Mouse (Mus musculus): ENCODE measurements around the gene Atp1b2.
A peak's percentile ranks its signal among the peaks of the same experiment; 100 is the strongest.
"Not testable (repeated sequence)": the region's sequence is repeated elsewhere in the genome, so short reads cannot be mapped to it uniquely, and the experiment has no call there.

The Atp1b2 gene

GRCm38 (mm10) chr11:69605726-69606490 lies at the start of gene Atp1b2:
Gene Atp1b2 (minus strand): TSS chr11:69605942.
- DNase-seq (ENCODE audit: low read depth, low spot score): peak; percentile 86

- no peak for DNase-seq (ENCODE audit: low read depth, low spot score)
These were observed 49.0 kb upstream of the Atp1b2 start for GRCm38 (mm10) chr11:69654760-69655159.

DNA sequence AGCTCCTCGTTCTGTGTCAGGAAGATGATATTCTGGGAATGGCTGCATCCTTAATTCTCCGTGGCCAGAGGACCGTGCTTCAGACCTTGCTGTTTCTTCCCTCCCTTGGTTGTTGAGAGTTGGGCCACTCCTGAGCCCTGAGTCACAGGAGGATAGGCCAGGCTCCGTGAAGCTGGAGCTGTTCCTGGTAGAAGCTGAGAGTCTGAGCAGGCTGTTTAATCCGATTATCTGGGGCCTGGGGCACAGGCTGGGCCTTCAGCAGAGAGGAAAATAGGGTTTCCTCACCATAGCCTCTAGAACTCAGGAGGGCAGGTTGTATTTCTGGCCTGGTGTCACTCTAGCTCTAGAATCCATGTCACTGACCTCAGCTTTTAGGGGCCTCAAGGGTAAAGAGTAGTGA lies 47.7 kb upstream of the Atp1b2 start:
- no peak for DNase-seq (ENCODE audit: low read depth, low spot score)

GRCm38 (mm10) chr11:69645860-69646259 lies 40.1 kb upstream of the Atp1b2 start:
- DNase-seq (ENCODE audit: low read depth, low spot score): no peak

DNA sequence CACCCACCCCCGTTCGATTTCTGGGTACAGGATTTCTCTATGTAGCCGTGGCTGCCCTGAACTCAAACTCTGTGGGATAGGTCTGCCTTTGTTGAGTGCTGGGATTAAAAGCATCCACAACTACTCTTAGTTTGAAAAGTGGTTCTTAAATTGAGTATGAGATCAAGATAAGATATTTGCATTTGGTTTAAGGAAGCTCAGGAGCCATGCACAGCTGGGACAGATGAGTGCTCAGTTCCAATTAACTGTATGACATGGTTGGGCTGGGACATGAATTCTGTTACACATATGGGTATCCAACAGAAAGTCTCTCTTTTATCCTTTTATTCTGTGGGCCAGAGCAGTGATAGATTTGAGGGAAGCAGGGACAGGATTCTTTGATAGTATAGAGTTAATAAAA lies 29.7 kb upstream of the Atp1b2 start:
- no peak for DNase-seq (ENCODE audit: low read depth, low spot score)

- no peak for DNase-seq (ENCODE audit: low read depth, low spot score)
These were observed 27.6 kb upstream of the Atp1b2 start for GRCm38 (mm10) chr11:69633128-69633866.

DNA sequence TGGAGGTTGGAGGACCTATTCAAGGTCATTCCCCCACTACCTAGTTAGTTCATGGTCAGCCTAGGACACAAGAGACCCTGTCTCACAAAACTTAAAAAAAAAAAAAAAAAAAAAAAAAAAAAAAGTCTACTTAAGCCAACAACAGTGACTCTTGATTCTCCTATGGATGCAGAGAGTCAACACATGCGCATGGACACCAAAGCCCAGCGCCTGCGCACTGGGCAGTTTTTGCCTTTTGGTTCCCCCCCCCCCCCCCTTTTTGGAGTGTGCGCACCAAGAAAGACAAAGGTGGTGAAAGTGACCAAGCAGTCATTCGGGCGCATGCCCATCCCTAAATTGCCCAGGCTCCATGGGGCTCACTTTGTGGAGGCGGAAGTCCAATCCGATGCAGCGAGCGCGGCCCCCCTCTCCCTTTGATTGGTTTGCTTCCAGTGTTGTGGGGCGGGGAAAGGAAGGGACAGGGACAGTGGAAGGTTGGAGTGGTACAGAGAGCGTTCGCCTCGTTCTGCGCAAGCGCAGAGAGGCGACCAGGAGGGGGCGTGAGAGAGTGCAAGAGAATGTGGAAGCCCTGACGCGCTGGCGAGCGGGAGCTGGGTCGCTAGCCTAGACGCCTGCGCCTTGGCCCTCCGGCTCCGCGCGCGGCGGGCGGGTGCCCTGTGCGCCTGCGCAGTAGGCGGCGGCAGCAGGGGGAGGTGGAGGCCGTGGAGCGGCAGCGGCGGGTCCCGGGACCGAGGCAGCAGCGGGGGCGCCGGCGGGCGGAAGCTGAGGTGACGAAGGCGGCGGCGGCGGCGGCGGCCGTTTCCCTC lies 26.7 kb upstream of the Atp1b2 start, which contains the start of gene Fxr2:
Gene Fxr2, plus strand, starts transcription at position 707 of the 806 bp plus-strand sequence.
- DNase-seq (ENCODE audit: low read depth, low spot score): peak; percentile 100

DNA sequence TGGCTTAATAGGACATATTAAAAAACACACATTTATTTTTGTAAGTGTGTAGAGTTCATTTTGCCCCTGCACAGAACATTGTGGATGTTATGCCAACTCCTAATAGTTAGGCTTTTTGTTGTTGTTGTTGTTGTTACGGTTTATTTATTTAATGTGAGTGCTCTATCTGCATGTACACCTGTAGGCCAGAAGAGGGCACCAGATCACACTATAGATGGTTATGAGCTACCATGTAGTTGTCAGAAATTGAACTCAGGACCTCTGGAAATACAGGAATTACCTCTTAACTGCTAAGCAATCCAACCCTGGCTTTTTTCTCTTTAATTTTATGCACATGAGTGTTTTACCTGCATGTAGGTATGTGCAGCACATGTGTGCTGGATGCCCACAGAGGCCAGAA lies 24.1 kb upstream of the Atp1b2 start:
- no peak for DNase-seq (ENCODE audit: low read depth, low spot score)

DNA sequence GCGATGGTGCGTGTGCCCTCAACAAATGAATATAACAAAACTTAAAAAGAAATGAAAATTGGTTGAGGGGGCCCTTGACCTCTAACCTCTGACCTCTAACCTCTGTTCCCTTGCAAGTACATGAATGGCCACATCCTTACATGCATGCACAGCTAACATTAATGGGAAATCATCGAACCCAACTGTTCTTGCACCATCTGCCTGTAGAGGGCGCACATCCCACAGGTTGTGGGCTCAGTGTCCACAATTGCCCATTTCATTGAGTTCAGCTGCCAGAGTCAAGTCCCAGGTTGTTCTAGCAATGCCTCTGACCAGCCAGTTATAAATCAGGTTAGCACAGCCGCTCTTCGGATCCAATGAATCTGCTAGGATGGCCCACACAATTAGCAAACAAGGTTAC lies 22.5 kb upstream of the Atp1b2 start:
- no peak for DNase-seq (ENCODE audit: low read depth, low spot score)

DNA sequence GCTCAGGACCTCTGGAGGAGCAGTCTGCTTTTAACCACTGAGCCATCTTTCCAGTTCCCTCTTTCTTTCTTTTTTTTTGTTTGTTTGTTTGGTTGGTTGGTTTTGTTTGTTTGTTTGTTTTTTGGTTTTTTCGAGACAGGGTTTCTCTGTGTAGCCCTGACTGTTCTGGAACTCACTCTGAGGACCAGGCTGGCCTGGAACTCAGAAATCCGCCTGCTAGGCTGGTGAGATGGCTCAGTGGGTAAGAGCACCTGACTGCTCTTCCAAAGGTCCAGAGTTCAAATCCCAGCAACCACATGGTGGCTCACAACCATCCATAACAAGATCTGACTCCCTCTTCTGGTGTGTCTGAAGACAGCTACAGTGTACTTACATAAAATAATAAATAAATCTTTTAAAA lies 18.6 kb upstream of the Atp1b2 start:
- not testable (repeated sequence) for DNase-seq (ENCODE audit: low read depth, low spot score)

- DNase-seq (ENCODE audit: low read depth, low spot score): no peak
These were observed 17.3 kb upstream of the Atp1b2 start for GRCm38 (mm10) chr11:69623006-69623405.

DNA sequence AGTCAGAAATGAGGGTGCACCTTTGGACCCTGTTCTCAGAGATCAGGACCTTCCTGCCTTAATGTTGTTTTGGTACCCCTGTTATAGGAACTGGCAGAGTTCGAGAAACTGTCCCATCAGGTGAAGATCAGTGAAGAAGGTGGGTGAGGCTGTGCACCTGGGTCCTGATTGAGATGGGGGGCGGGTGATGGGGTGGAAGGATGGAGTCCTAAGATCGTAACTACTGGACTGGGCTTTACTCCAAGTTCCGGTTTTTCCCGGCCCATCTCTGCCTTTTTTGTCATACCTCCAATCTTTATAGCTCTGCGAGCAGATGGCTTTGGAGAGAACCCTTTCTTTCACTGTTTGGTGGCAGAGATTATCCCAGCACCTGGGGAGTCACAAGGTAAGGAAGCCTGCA lies 16.7 kb upstream of the Atp1b2 start:
- DNase-seq (ENCODE audit: low read depth, low spot score): no peak

DNA sequence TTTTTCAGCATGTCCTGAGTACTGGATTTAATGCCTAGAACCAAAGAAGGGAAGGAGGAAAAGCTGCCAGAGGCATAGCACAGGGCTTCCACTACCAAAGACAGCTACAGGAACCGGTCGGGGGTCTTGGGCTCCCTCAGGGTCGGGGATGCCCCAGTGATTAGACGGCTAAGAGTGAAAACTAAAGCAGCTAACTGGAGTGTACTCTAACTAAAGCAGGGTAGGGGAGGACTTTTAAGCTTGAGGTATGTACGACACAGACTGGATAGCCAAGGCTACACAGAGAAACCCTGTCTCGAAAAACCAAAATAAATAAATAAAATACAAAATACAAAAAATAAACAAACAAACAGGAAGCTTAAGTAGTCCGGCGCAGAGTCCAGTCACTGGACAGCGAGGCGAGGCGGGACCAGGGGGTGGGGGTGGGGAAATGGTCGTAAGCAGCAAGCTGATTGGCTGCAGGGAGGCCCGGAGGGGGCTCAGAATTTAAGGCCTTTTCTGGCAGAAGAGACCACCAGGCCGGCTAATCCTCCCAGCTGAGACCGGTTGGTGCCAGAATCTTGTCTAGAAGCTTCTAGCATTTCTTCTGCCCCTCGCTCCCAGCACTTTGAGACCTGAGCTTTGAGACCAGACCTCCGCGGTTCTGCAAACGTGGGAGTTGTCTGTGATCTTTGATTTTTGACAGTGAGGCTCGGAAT lies 16.0 kb upstream of the Atp1b2 start, which contains the start of gene Sat2:
Gene Sat2, plus strand, starts transcription at position 454 of the 698 bp plus-strand sequence.
- no peak for DNase-seq (ENCODE audit: low read depth, low spot score)

GRCm38 (mm10) chr11:69620394-69621081 lies 14.8 kb upstream of the Atp1b2 start:
- no peak for DNase-seq (ENCODE audit: low read depth, low spot score)

- DNase-seq (ENCODE audit: low read depth, low spot score): no peak
These were observed 12.1 kb upstream of the Atp1b2 start, which contains the start of gene Shbg for GRCm38 (mm10) chr11:69617805-69618204. Gene Shbg (minus strand): TSS chr11:69617905.

- DNase-seq (ENCODE audit: low read depth, low spot score): no peak
These were observed 11.0 kb upstream of the Atp1b2 start for GRCm38 (mm10) chr11:69616781-69617180.

DNA sequence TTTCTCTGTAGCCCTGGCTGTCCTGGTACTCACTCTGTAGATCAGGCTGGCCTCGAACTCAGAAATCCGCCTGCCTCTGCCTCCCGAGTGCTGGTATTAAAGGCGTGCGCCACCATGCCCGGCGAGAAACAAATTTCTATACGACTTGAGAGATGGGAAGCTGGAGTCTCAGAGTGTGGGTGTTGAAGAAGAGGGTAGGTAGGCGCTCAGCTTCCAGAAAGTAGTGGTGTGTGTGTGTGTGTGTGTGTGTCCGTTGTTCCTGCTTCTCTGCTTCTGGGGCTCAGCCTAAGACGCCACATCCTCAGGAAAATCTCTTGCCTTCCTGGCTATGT lies 8.5 kb upstream of the Atp1b2 start:
- not testable (repeated sequence) for DNase-seq (ENCODE audit: low read depth, low spot score)

DNA sequence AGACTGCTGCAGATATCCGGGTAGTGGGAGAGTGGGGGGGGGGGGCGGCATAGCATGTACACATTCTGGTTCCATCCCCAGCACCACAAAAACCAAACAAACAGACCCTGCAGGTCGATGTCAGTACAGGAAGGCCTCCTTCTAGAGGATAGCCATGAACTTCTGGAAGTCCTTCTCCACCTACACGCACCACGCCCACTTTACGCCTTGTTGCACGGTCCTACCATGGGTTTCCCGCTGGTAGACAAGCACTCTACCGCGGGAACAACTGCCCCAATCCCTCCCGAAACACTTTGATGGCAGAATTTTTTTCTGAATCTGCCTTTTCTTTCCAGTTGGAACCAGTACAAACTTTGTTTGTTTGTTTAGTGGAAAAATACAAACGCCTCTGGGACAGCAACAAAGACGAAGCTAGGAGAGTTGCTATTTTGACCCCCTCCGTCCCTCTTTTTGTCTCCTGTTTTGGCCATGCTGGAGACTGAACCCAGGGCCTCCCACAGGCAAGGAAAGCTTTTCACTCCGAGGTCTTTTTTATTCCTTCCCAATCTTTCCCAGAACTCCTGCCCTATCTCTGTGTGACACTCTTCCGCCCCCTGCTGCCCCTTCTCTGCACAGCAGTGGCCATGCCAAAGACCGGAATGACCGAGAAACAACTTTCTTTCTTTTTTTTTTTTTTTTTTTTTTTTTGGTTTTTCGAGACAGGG lies 8.0 kb upstream of the Atp1b2 start:
- no peak for DNase-seq (ENCODE audit: low read depth, low spot score)

DNA sequence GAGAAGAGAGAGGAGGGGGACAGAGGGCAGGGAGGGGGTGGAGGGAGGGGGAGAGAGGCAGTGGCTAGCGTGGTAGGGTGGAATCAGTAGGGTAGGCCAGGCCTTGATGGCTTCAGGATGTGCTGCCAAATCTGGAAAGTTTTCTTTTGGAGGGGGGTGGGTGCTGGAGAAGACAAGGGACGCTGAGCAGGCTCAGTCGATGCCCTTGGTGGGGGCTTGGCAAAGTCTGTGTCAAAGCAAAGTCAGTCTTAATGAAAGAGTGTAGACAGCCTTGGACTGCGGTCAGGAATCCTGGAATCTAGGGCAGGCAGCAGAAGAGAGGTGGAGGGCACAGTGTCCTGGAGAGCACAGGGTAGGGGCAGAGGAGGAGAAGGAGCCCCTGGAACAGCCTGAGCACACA lies 5.2 kb upstream of the Atp1b2 start:
- no peak for DNase-seq (ENCODE audit: low read depth, low spot score)

GRCm38 (mm10) chr11:69609416-69609815 lies 3.7 kb upstream of the Atp1b2 start:
- no peak for DNase-seq (ENCODE audit: low read depth, low spot score)
